ENCODE assay signal across 22 mouse cellular contexts in genomic region chr8:126874126-126874730, GRCm38 (mm10).
DNase-seq lines count a peak whose midpoint lies in the region; ATAC-seq and TF ChIP-seq lines count a peak whose summit lies in the region.
"Had no signal": no experiment of that assay in that cellular context is flagged by ENCODE, and none has a peak within 500 bp of the region (broad histone marks: within the 10 kb centered on the region; RNA-seq: fewer than 3 reads in every experiment).

No protein-coding gene starts in this region.

- 80% methylated on average over 6 of the region's 6 CpGs for WGBS in heart, adult 2 months
- 67% methylated on average over 6 of the region's 6 CpGs for WGBS in stomach, embryonic 14.5 days
- WGBS in stomach, postnatal 0 days, result 69% methylated on average over 6 of the region's 6 CpGs
- WGBS in limb, embryonic 13.5 days, result 55% methylated on average over 6 of the region's 6 CpGs
- 64% methylated on average over 6 of the region's 6 CpGs for WGBS in kidney, embryonic 16.5 days

- H3K79me2 ChIP-seq in heart, adult 2 months (replicated peaks; ENCODE audit: control insufficient read depth, insufficient read depth, low read length), result no peaks in the 10 kb centered on the region

- no peaks in the 10 kb centered on the region for H3K27me3 ChIP-seq in heart, adult 2 months (ENCODE audit: control insufficient read depth, insufficient read depth, low read length)
- no peaks in the 10 kb centered on the region for H3K27me3 ChIP-seq in stomach, embryonic 14.5 days (ENCODE audit: control insufficient read depth, insufficient read depth, low read length)
- H3K27me3 ChIP-seq in stomach, postnatal 0 days (ENCODE audit: control insufficient read depth, insufficient read depth, low read length), result no peaks in the 10 kb centered on the region
- H3K27me3 ChIP-seq in limb, embryonic 13.5 days, result no peaks in the 10 kb centered on the region
- no peaks in the 10 kb centered on the region for H3K27me3 ChIP-seq in kidney, embryonic 16.5 days (ENCODE audit: insufficient read depth, low read length)
- H3K27me3 ChIP-seq: heart, embryonic 15.5 days; kidney, embryonic 15.5 days; liver, embryonic 13.5 days; neural tube, embryonic 12.5 days had no signal

- no peak overlapping the region for H3K4me3 ChIP-seq in heart, adult 2 months
- no peak overlapping the region for H3K4me3 ChIP-seq in stomach, embryonic 14.5 days (ENCODE audit: low read depth, low read length)
- no peak overlapping the region for H3K4me3 ChIP-seq in stomach, postnatal 0 days (ENCODE audit: low read depth, low read length)
- no peak overlapping the region for H3K4me3 ChIP-seq in limb, embryonic 13.5 days
- no peak overlapping the region for H3K4me3 ChIP-seq in kidney, embryonic 16.5 days (ENCODE audit: low read length)
- H3K4me3 ChIP-seq: heart, embryonic 15.5 days; kidney, embryonic 15.5 days; liver, embryonic 13.5 days; midbrain, embryonic 10.5 days; neural tube, embryonic 12.5 days had no signal

- H3K27ac ChIP-seq in heart, adult 2 months, result no peak overlapping the region
- H3K27ac ChIP-seq in stomach, embryonic 14.5 days (ENCODE audit: low read length), result peak overlapping the region; percentile 22; the same call in 1 of the 2 replicates
- H3K27ac ChIP-seq in stomach, postnatal 0 days (replicated peaks), result no peak overlapping the region
- peak overlapping the region; percentile 44; the same call in 1 of the 2 replicates for H3K27ac ChIP-seq in limb, embryonic 13.5 days
- no peak overlapping the region for H3K27ac ChIP-seq in kidney, embryonic 16.5 days (ENCODE audit: low read length)
- H3K27ac ChIP-seq: heart, embryonic 15.5 days; kidney, embryonic 15.5 days; liver, embryonic 13.5 days; midbrain, embryonic 10.5 days; neural tube, embryonic 12.5 days had no signal

- H3K4me2 ChIP-seq in stomach, embryonic 14.5 days (replicated peaks; ENCODE audit: low read depth, low read length), result no peak overlapping the region
- H3K4me2 ChIP-seq in stomach, postnatal 0 days (replicated peaks; ENCODE audit: low read depth), result no peak overlapping the region
- no peak overlapping the region; the same call in 1 of the 2 replicates for H3K4me2 ChIP-seq in limb, embryonic 13.5 days (replicated peaks)
- no peak overlapping the region for H3K4me2 ChIP-seq in kidney, embryonic 16.5 days (replicated peaks; ENCODE audit: low read depth, low read length)
- H3K4me2 ChIP-seq: heart, embryonic 15.5 days; kidney, embryonic 15.5 days; liver, embryonic 13.5 days; lung, embryonic 14.5 days; neural tube, embryonic 12.5 days had no signal

- intact Hi-C loops in heart, adult 2 months (cut with DNase I), result no loop called here

- no peak for ATAC-seq in stomach, embryonic 14.5 days (ENCODE audit: insufficient number of reproducible peaks, insufficient read depth, low FRiP score, low read depth)
- ATAC-seq in stomach, postnatal 0 days (ENCODE audit: low FRiP score, low TSS enrichment), result no peak
- no peak for ATAC-seq in limb, embryonic 13.5 days (ENCODE audit: low FRiP score, low read depth)
- no peak for ATAC-seq in kidney, embryonic 16.5 days (ENCODE audit: low FRiP score, low TSS enrichment)
- ATAC-seq: activated CD4-positive, CD25-positive, alpha-beta regulatory T cell, adult 4 months; forebrain, postnatal 0 days; inflammation-experienced regulatory T-cells, adult 6 months had no signal

- no peak for TF ChIP-seq POLR2A in heart, adult 2 months (IDR thresholded peaks at IDR 0.05; ENCODE audit: insufficient read depth, low read depth, low read length)

- H3K4me1 ChIP-seq in heart, adult 2 months (ENCODE audit: control insufficient read depth, insufficient read depth, low read length), result peaks cover 9% of the 10 kb centered on the region
- H3K4me1 ChIP-seq in stomach, embryonic 14.5 days (ENCODE audit: control insufficient read depth, insufficient read depth, low read length), result peaks cover 10% of the 10 kb centered on the region
- no peaks in the 10 kb centered on the region for H3K4me1 ChIP-seq in stomach, postnatal 0 days (replicated peaks; ENCODE audit: control insufficient read depth, insufficient read depth)
- peaks cover 33% of the 10 kb centered on the region for H3K4me1 ChIP-seq in limb, embryonic 13.5 days
- H3K4me1 ChIP-seq in kidney, embryonic 16.5 days (ENCODE audit: insufficient read depth, low read length), result peaks cover 27% of the 10 kb centered on the region
- H3K4me1 ChIP-seq: neural tube, embryonic 12.5 days had no signal

- no peak for TF ChIP-seq EP300 in heart, adult 2 months (IDR thresholded peaks at IDR 0.05; ENCODE audit: insufficient read depth, low read depth, low read length)
- TF ChIP-seq EP300 in stomach, postnatal 0 days (optimal IDR thresholded peaks at IDR 0.05), result no peak

- H3K36me3 ChIP-seq in heart, adult 2 months (ENCODE audit: control insufficient read depth, insufficient read depth, low read length), result no peaks in the 10 kb centered on the region
- H3K36me3 ChIP-seq in stomach, embryonic 14.5 days (ENCODE audit: control insufficient read depth, insufficient read depth, low read length), result no peaks in the 10 kb centered on the region
- H3K36me3 ChIP-seq in stomach, postnatal 0 days (ENCODE audit: control insufficient read depth, insufficient read depth, low read length), result no peaks in the 10 kb centered on the region
- no peaks in the 10 kb centered on the region for H3K36me3 ChIP-seq in limb, embryonic 13.5 days
- H3K36me3 ChIP-seq in kidney, embryonic 16.5 days (ENCODE audit: insufficient read depth, low read length), result no peaks in the 10 kb centered on the region
- H3K36me3 ChIP-seq: G1E; heart, embryonic 15.5 days; kidney, embryonic 15.5 days; liver, embryonic 13.5 days; midbrain, embryonic 10.5 days; neural tube, embryonic 12.5 days had no signal

- TF ChIP-seq CTCF in heart, adult 2 months (IDR thresholded peaks at IDR 0.05), result no peak
- no peak for TF ChIP-seq CTCF in stomach, postnatal 0 days (IDR thresholded peaks at IDR 0.05; ENCODE audit: low read depth)

- DNase-seq in heart, adult 11 months, result peak; percentile 76
- DNase-seq in heart, adult 2 months, result no peak
- DNase-seq in stomach, postnatal 0 days (ENCODE audit: low spot score), result no peak
- no peak for DNase-seq in left cerebral cortex, adult 8-10 months (ENCODE audit: low spot score in 2 of 2)
- DNase-seq: adrenal gland, postnatal 14 days; cerebellum, adult 11 months; cerebellum, postnatal 25 days; forebrain, postnatal 0 days; liver, embryonic 13.5 days; lung, embryonic 14.5 days; lung, postnatal 36 days; right cerebral cortex, adult 18-20 months had no signal

- no peak overlapping the region for H3K9ac ChIP-seq in heart, adult 2 months (ENCODE audit: low read depth, low read length)
- no peak overlapping the region for H3K9ac ChIP-seq in stomach, embryonic 14.5 days (replicated peaks; ENCODE audit: low read depth, low read length)
- no peak overlapping the region for H3K9ac ChIP-seq in stomach, postnatal 0 days (ENCODE audit: low read length)
- no peak overlapping the region for H3K9ac ChIP-seq in limb, embryonic 13.5 days
- no peak overlapping the region for H3K9ac ChIP-seq in kidney, embryonic 16.5 days (replicated peaks; ENCODE audit: low read length)
- H3K9ac ChIP-seq: forebrain, postnatal 0 days; heart, embryonic 15.5 days; kidney, embryonic 15.5 days; liver, embryonic 13.5 days; lung, embryonic 14.5 days; neural tube, embryonic 12.5 days had no signal

- H3K9me3 ChIP-seq in stomach, embryonic 14.5 days (ENCODE audit: control insufficient read depth, low read depth, low read length), result no peaks in the 10 kb centered on the region
- H3K9me3 ChIP-seq in stomach, postnatal 0 days (ENCODE audit: control insufficient read depth, low read length), result no peaks in the 10 kb centered on the region
- H3K9me3 ChIP-seq in limb, embryonic 13.5 days, result no peaks in the 10 kb centered on the region
- H3K9me3 ChIP-seq in kidney, embryonic 16.5 days (ENCODE audit: low read length), result no peaks in the 10 kb centered on the region
- H3K9me3 ChIP-seq: heart, embryonic 15.5 days; kidney, embryonic 15.5 days; liver, embryonic 13.5 days; midbrain, embryonic 10.5 days had no signal

Comparison
In these comparisons a context has a peak if more than half of its experiments do, and no peak if none do; other contexts are left out.
1. H3K27ac ChIP-seq: peak in stomach, embryonic 14.5 days (single experiment) and limb, embryonic 13.5 days (single experiment); none in heart, adult 2 months (single experiment), stomach, postnatal 0 days (single experiment) and kidney, embryonic 16.5 days (single experiment).